Mouse (Mus musculus) thymus, postnatal 0 days (tissue): ENCODE measurements around the gene Olfr1061. TPM values are rescaled to one million over a fixed set of nuclear protein-coding genes. Genes with fewer than 3 reads are reported as not detected.
A peak's percentile ranks its signal among the peaks of the same experiment; 100 is the strongest.
"Not testable (repeated sequence)": the region's sequence is repeated elsewhere in the genome, so short reads cannot be mapped to it uniquely, and the experiment has no call there.

Experiments
- DNase-seq: peaks from one replicate; pipeline ENCODE4 v3.0.0-alpha.2; 2015; ENCODE audit warnings: low spot score
- polyA plus RNA-seq: library from polyadenylated mRNA; unstranded; fragments of >200 nt; fragmentation: Nextera tagmentation; extraction: Ambion mirVana; gene quantifications from 2 replicates; pipeline ENCODE4 v1.2.1, GENCODE M21; 2015

Olfr1061 gene
- polyA plus RNA-seq = not detected in 2 replicates

- no peak for DNase-seq
These were observed at the start of gene Olfr1061 for GRCm38 (mm10) chr2:86413950-86414349. TSS of gene Olfr1061 (minus strand) at chr2:86414050.

GRCm38 (mm10) chr2:86460434-86460833 is 46.6 kb upstream of the Olfr1061 start:
- no peak for DNase-seq

GRCm38 (mm10) chr2:86456169-86456568 is 42.3 kb upstream of the Olfr1061 start, which contains the start of gene Olfr1066:
TSS of gene Olfr1066 (minus strand) at chr2:86456269.
- no peak for DNase-seq

GRCm38 (mm10) chr2:86450491-86450890 is 36.6 kb upstream of the Olfr1061 start, which contains the start of gene Olfr1065:
TSS of gene Olfr1065 (minus strand) at chr2:86450591.
- DNase-seq = not testable (repeated sequence)

GRCm38 (mm10) chr2:86442101-86442500 is 28.3 kb upstream of the Olfr1061 start:
- not testable (repeated sequence) for DNase-seq

GRCm38 (mm10) chr2:86428511-86428910 is 14.7 kb upstream of the Olfr1061 start:
- DNase-seq = peak; percentile 55

GRCm38 (mm10) chr2:86426649-86427048 is 12.8 kb upstream of the Olfr1061 start, which contains the start of gene Olfr1062:
TSS of gene Olfr1062 (minus strand) at chr2:86426749.
- DNase-seq = not testable (repeated sequence)

GRCm38 (mm10) chr2:86395114-86395513 is 18.7 kb downstream of the Olfr1061 start:
- no peak for DNase-seq

- not testable (repeated sequence) for DNase-seq
These were observed 25.4 kb downstream of the Olfr1061 start, which contains the start of gene Olfr1058 for GRCm38 (mm10) chr2:86388461-86388860. TSS of gene Olfr1058 (minus strand) at chr2:86388561.

GRCm38 (mm10) chr2:86378293-86378692 is 35.6 kb downstream of the Olfr1061 start, which contains the start of gene Olfr1057:
TSS of gene Olfr1057 (minus strand) at chr2:86378393.
- DNase-seq = no peak

GRCm38 (mm10) chr2:86366342-86366741 is 47.5 kb downstream of the Olfr1061 start:
- not testable (repeated sequence) for DNase-seq

Other genes with a start within 250 kb of the Olfr1061 start
- gene Olfr1043, start 246.5 kb downstream of the Olfr1061 start, polyA plus RNA-seq = not detected in 2 replicates
- gene Olfr1044, start 236.2 kb downstream of the Olfr1061 start, polyA plus RNA-seq = not detected in 2 replicates
- not detected in 2 replicates for gene Olfr52, start 228.4 kb downstream of the Olfr1061 start, polyA plus RNA-seq
- not detected in 2 replicates for gene Olfr1045, start 211.0 kb downstream of the Olfr1061 start, polyA plus RNA-seq
- not detected in 2 replicates for gene Olfr1046, start 194.7 kb downstream of the Olfr1061 start, polyA plus RNA-seq
- gene Olfr1047, start 182.6 kb downstream of the Olfr1061 start, polyA plus RNA-seq = not detected in 2 replicates
- gene Olfr1048, start 173.8 kb downstream of the Olfr1061 start, polyA plus RNA-seq = not detected in 2 replicates
- not detected in 2 replicates for gene Olfr1049, start 155.7 kb downstream of the Olfr1061 start, polyA plus RNA-seq
- not detected in 2 replicates for gene Olfr1051, start 135.0 kb downstream of the Olfr1061 start, polyA plus RNA-seq
- gene Olfr1052, start 121.6 kb downstream of the Olfr1061 start, polyA plus RNA-seq = not detected in 2 replicates
- not detected in 2 replicates for gene Olfr1053, start 98.8 kb downstream of the Olfr1061 start, polyA plus RNA-seq
- not detected in 2 replicates for gene Olfr1054, start 78.6 kb downstream of the Olfr1061 start, polyA plus RNA-seq
- not detected in 2 replicates for gene Olfr1055, start 63.8 kb downstream of the Olfr1061 start, polyA plus RNA-seq
- gene Olfr1056, start 51.6 kb downstream of the Olfr1061 start, polyA plus RNA-seq = not detected in 2 replicates
- gene Olfr1057, start 35.7 kb downstream of the Olfr1061 start, polyA plus RNA-seq = not detected in 2 replicates
- gene Olfr1058, start 25.5 kb downstream of the Olfr1061 start, polyA plus RNA-seq = 0.08 TPM in 1 of 2 replicates, not detected in the other
- 0.06 and 0.07 TPM in 2 replicates for gene Olfr1062, start 12.7 kb upstream of the Olfr1061 start, polyA plus RNA-seq
- not detected in 2 replicates for gene Olfr1065, start 36.5 kb upstream of the Olfr1061 start, polyA plus RNA-seq
- gene Olfr1066, start 42.2 kb upstream of the Olfr1061 start, polyA plus RNA-seq = not detected in 2 replicates
- gene Olfr228, start 73.3 kb upstream of the Olfr1061 start, polyA plus RNA-seq = not detected in 2 replicates
- gene Olfr1076, start 94.4 kb upstream of the Olfr1061 start, polyA plus RNA-seq = not detected in 2 replicates
- gene Olfr1079, start 128.4 kb upstream of the Olfr1061 start, polyA plus RNA-seq = not detected in 2 replicates
- not detected in 2 replicates for gene Olfr1080, start 144.2 kb upstream of the Olfr1061 start, polyA plus RNA-seq
- gene Olfr1082, start 184.9 kb upstream of the Olfr1061 start, polyA plus RNA-seq = not detected in 2 replicates
- gene Olfr1084, start 225.7 kb upstream of the Olfr1061 start, polyA plus RNA-seq = not detected in 2 replicates
- not detected in 2 replicates for gene Olfr1085, start 248.0 kb upstream of the Olfr1061 start, polyA plus RNA-seq